Mouse (Mus musculus): ENCODE results near the gene Pnldc1.
A peak's percentile ranks its signal among the peaks of the same experiment; 100 is the strongest.
"Not testable (repeated sequence)": the region's sequence is repeated elsewhere in the genome, so short reads cannot be mapped to it uniquely, and the experiment has no call there.

Pnldc1 gene

DNA sequence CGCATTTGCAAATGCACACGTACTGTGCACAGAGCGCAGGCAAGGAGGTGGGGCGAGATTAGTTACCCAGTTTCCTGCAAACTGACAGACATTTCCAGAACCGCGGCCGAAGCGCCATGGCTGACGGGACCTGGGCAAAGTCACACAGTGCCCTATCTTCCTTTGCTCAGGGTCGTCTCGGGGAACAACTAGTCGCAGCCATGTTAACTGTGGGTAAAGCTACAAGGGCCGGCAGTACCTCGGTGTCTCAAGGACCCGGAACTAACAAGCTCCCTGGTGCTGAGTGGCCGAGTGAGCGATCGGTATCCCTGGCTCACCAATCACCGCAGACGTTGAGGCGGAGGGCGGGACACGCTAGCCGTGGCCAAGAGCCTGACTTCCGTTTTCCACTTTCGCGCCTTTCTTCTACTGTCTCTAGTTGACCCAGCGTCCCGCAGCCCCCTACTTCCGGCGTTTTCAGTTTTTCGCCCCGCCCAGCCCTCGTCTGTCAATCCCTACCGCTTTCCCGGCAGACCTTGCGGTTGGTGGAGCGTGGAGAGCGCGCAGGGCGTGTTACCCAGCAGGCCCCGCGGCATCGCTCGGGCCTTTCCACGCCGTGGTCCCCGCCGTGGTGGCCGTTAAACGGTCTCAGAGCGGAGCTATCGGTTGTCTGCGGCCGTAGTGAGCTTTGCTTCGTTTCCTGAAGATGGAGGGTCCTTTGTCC, 6.0 kb upstream of the Pnldc1 start, which contains the start of gene Mrpl18:
TSS of gene Mrpl18 (minus strand) at position 465 of the 703 bp plus-strand sequence.
- H3K27me3 ChIP-seq (ENCODE audit: insufficient read depth, low read length), result no peaks in the 10 kb centered on the region
- peaks cover 53% of the 10 kb centered on the region for H3K4me1 ChIP-seq (replicated peaks; ENCODE audit: low read depth, low read length)
- H3K9me3 ChIP-seq (ENCODE audit: low read length), result no peaks in the 10 kb centered on the region
- H3K4me3 ChIP-seq (replicated peaks; ENCODE audit: low read length), result peak within 1 kb of the TSS; percentile 98
- TF ChIP-seq NANOG (IDR thresholded peaks at IDR 0.05; ENCODE audit: borderline replicate concordance, low read length), result no peak
- TF ChIP-seq CTCF (conservative IDR thresholded peaks at IDR 0.05; ENCODE audit: low read length), result no peak
- no peak for TF ChIP-seq POU5F1 (IDR thresholded peaks at IDR 0.05; ENCODE audit: borderline replicate concordance, low read length)
- peaks cover 74% of the 10 kb centered on the region for H3K36me3 ChIP-seq (ENCODE audit: insufficient read depth, low read length)

DNA sequence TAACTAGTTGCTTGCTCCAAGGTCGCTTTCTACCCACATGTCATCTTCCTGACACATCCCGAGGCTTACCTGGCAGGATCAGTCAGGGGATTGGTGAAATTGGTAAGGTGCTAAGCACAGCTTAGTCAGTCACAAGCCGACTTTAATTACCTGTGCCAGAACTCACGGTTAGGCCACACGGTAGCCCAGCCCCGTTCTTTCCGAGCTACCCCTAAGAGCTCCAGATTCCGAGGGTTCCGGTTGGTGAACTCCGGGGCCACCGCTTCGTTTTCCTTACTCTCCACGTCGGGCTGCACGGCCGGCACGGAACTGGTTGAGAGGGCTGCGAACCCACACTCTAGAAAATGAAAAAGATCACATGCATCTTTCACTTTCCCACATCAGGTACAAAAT, 5.5 kb upstream of the Pnldc1 start, which contains the start of gene Tcp1:
TSS of gene Tcp1 (plus strand) at position 214 of the 393 bp plus-strand sequence.
- Histone ChIP-seq H3K36me3 (ENCODE audit: insufficient read depth, low read length) (peaks cover 74% of the 10 kb centered on the region), H3K4me1 (replicated peaks; ENCODE audit: low read depth, low read length) (peaks cover 58% of the 10 kb centered on the region)
- TF ChIP-seq NANOG (IDR thresholded peaks at IDR 0.05; ENCODE audit: borderline replicate concordance, low read length), result no peak
- TF ChIP-seq POU5F1 (IDR thresholded peaks at IDR 0.05; ENCODE audit: borderline replicate concordance, low read length), result no peak
- no peak for TF ChIP-seq CTCF (conservative IDR thresholded peaks at IDR 0.05; ENCODE audit: low read length)

DNA sequence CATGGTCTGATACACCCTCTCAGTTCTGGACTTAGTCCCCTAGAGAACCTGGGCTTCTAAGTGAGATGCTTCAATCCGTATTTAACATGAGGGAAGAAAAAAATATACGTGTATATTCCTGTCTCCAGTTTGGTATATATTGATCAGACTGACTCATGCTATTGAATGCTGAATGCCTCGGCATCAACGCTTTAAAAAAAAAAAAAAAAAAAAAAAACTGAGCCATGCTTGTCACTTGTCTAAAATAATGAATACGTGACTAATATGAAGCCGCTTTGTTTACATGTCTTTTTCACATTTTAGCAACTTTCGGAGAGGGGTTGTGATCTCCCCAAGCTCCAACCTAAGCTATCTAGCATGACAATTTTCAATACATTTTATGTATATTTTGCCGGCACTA, 361 bp upstream of the Pnldc1 start:
- Histone ChIP-seq H3K9me3 (ENCODE audit: low read length) (no peaks in the 10 kb centered on the region), H3K4me1 (replicated peaks; ENCODE audit: low read depth, low read length) (peaks cover 51% of the 10 kb centered on the region), H3K27me3 (ENCODE audit: insufficient read depth, low read length) (no peaks in the 10 kb centered on the region), H3K36me3 (ENCODE audit: insufficient read depth, low read length) (peaks cover 69% of the 10 kb centered on the region), H3K4me3 (replicated peaks; ENCODE audit: low read length) (peak overlapping the region; percentile 85)
- no peak for TF ChIP-seq NANOG (IDR thresholded peaks at IDR 0.05; ENCODE audit: borderline replicate concordance, low read length)
- TF ChIP-seq POU5F1 (IDR thresholded peaks at IDR 0.05; ENCODE audit: borderline replicate concordance, low read length), result no peak
- TF ChIP-seq CTCF (conservative IDR thresholded peaks at IDR 0.05; ENCODE audit: low read length), result no peak

More for the DNA sequence above, 5.5 kb upstream of the Pnldc1 start, which contains the start of gene Tcp1:
- no peaks in the 10 kb centered on the region for H3K27me3 ChIP-seq (ENCODE audit: insufficient read depth, low read length)
- H3K4me3 ChIP-seq (replicated peaks; ENCODE audit: low read length), result peak within 1 kb of the TSS; percentile 98
- H3K9me3 ChIP-seq (ENCODE audit: low read length), result no peaks in the 10 kb centered on the region

DNA sequence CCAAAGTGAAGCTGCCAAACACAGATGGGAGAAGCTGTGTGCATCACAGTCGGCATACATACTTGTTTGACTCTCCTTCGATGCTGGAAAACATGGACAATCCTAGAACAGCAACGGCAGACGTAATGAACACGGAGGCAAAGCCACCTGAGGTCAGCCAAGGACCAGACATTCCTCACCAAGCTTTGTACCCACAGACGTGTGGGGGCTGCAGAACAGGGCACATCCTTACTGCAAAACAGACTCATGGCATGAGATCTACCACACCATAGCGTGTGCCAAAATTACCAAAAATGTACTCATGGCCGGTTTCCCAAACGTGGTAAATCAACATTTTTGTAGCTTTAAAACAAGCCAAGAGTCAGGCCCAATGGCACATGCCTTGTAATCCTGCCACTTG, 3.6 kb downstream of the Pnldc1 start:
- Histone ChIP-seq H3K27me3 (ENCODE audit: insufficient read depth, low read length) (no peaks in the 10 kb centered on the region), H3K4me3 (replicated peaks; ENCODE audit: low read length) (no peak overlapping the region), H3K9me3 (ENCODE audit: low read length) (no peaks in the 10 kb centered on the region), H3K4me1 (replicated peaks; ENCODE audit: low read depth, low read length) (peaks cover 44% of the 10 kb centered on the region), H3K36me3 (ENCODE audit: insufficient read depth, low read length) (peaks cover 66% of the 10 kb centered on the region)
- TF ChIP-seq POU5F1 (IDR thresholded peaks at IDR 0.05; ENCODE audit: borderline replicate concordance, low read length) (no peak), NANOG (IDR thresholded peaks at IDR 0.05; ENCODE audit: borderline replicate concordance, low read length) (no peak), CTCF (conservative IDR thresholded peaks at IDR 0.05; ENCODE audit: low read length) (no peak)

DNA sequence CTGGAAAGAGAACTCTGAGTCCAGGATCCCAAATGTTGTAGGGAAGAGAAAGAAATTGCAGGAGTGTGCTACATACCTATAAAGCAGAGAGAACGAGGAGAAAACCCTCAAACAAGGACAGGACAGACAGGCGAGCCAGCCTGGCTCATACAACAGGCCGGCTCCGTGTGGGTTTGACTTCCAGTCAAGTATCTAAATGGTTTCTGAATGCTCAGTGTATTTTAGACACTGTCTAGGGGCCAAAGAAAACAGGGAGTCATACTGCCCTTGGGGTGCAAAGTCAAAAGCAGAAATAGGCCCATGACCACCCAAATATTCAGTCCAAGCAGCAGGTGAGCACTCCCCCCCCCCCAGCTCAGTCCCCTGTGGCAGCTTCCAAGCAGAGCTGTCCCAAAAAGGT, 4.2 kb downstream of the Pnldc1 start:
- H3K9me3 ChIP-seq (ENCODE audit: low read length), result no peaks in the 10 kb centered on the region
- H3K36me3 ChIP-seq (ENCODE audit: insufficient read depth, low read length), result peaks cover 66% of the 10 kb centered on the region
- H3K27me3 ChIP-seq (ENCODE audit: insufficient read depth, low read length), result no peaks in the 10 kb centered on the region
- TF ChIP-seq NANOG (IDR thresholded peaks at IDR 0.05; ENCODE audit: borderline replicate concordance, low read length) (no peak), POU5F1 (IDR thresholded peaks at IDR 0.05; ENCODE audit: borderline replicate concordance, low read length) (no peak), CTCF (conservative IDR thresholded peaks at IDR 0.05; ENCODE audit: low read length) (no peak)
- H3K4me1 ChIP-seq (replicated peaks; ENCODE audit: low read depth, low read length), result peaks cover 44% of the 10 kb centered on the region
- no peak overlapping the region for H3K4me3 ChIP-seq (replicated peaks; ENCODE audit: low read length)

DNA sequence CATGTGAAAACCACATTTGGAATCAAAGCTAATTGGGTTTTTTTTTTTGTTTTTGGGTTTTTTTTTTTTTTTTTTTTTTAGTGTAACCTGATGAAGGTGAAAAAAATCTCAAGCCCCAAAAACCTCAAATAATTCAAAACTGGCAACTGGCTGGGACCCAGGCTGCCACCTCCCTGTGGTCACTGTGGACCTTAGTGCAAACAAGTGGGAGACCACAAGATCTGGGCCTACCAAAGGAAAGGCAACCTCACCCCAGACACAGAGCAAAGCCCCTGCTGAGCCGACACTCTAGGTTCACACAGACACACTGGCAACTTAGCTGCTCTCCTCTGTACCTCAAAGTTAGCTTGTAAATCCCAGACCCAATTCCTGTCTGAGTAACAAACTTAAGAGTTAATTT, 5.7 kb downstream of the Pnldc1 start:
- Histone ChIP-seq H3K4me1 (replicated peaks; ENCODE audit: low read depth, low read length) (peaks cover 31% of the 10 kb centered on the region), H3K36me3 (ENCODE audit: insufficient read depth, low read length) (peaks cover 77% of the 10 kb centered on the region), H3K9me3 (ENCODE audit: low read length) (no peaks in the 10 kb centered on the region), H3K4me3 (replicated peaks; ENCODE audit: low read length) (no peak overlapping the region), H3K27me3 (ENCODE audit: insufficient read depth, low read length) (no peaks in the 10 kb centered on the region)
- no peak for TF ChIP-seq NANOG (IDR thresholded peaks at IDR 0.05; ENCODE audit: borderline replicate concordance, low read length)
- TF ChIP-seq POU5F1 (IDR thresholded peaks at IDR 0.05; ENCODE audit: borderline replicate concordance, low read length), result no peak
- TF ChIP-seq CTCF (conservative IDR thresholded peaks at IDR 0.05; ENCODE audit: low read length), result no peak

DNA sequence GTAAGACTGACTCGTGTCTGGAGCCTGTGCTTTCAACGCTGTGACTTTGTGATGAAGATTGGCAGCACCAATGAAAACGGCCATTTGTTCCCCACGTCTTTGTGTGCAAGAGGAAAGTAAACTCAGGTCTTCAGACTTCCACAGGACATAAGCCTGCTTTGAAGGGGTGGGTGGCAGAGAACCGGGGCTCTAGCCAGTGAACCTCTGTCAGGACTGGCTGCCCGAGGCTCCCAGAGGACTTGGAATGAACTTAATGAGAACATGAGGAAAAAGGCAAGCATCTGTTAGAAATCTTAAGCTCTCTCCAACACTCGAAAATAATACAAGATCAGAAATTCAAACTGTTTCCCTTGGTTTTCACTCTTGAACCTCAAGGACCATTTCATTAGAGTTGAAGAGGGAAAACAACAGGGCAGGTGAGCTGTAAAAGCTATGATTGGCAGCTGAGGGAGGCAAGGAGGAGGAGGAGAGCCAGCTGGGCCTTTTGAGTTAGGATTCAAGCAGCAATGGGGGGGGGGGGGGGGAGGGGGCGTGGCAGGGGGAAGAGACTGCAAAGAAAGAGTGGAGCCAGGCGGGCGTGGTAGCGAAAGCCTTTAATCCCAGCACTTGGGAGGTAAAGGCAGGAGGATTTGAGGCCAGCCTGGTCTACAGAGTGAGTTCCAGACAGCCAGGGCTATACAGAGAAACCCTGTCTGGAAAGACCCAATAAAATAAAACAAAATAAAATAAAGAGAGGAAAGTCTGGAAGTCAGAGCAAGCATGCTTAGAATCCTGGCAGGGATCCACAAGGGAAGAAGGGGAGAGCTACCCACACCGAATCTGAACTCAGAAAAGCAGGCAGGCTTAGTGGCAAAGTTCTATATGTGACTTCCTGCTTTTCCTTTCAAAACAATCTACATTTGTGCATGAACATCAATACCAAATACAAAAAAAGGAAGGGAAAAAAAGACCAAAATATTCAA, 6.4 kb downstream of the Pnldc1 start:
- Histone ChIP-seq H3K4me1 (replicated peaks; ENCODE audit: low read depth, low read length) (peaks cover 31% of the 10 kb centered on the region), H3K9me3 (ENCODE audit: low read length) (no peaks in the 10 kb centered on the region), H3K36me3 (ENCODE audit: insufficient read depth, low read length) (peaks cover 83% of the 10 kb centered on the region), H3K27me3 (ENCODE audit: insufficient read depth, low read length) (no peaks in the 10 kb centered on the region), H3K4me3 (replicated peaks; ENCODE audit: low read length) (no peak overlapping the region)
- TF ChIP-seq POU5F1 (IDR thresholded peaks at IDR 0.05; ENCODE audit: borderline replicate concordance, low read length) (no peak), CTCF (conservative IDR thresholded peaks at IDR 0.05; ENCODE audit: low read length) (no peak), NANOG (IDR thresholded peaks at IDR 0.05; ENCODE audit: borderline replicate concordance, low read length) (no peak)

DNA sequence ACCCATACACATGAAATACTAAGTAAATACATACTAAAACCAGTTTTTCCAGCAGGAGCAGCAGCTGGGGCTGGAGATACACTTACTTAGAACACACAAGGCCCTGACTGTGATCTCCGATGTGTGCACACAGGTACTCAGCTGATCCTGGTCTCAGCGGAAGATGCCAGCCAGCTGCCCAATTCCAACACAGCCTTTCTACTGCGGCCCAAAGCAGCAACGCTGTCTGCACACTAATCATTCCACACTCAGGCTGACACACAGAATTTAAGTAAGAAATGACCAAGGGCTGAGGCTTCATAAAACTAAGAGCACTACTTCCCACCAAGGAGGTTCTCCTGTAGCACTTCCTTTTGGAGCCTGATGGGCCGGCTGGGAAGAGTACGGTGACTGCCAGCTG, 7.7 kb downstream of the Pnldc1 start:
- H3K4me3 ChIP-seq (replicated peaks; ENCODE audit: low read length), result no peak overlapping the region
- peaks cover 33% of the 10 kb centered on the region for H3K4me1 ChIP-seq (replicated peaks; ENCODE audit: low read depth, low read length)
- TF ChIP-seq NANOG (IDR thresholded peaks at IDR 0.05; ENCODE audit: borderline replicate concordance, low read length) (no peak), POU5F1 (IDR thresholded peaks at IDR 0.05; ENCODE audit: borderline replicate concordance, low read length) (no peak), CTCF (conservative IDR thresholded peaks at IDR 0.05; ENCODE audit: low read length) (no peak)
- peaks cover 84% of the 10 kb centered on the region for H3K36me3 ChIP-seq (ENCODE audit: insufficient read depth, low read length)
- no peaks in the 10 kb centered on the region for H3K27me3 ChIP-seq (ENCODE audit: insufficient read depth, low read length)
- no peaks in the 10 kb centered on the region for H3K9me3 ChIP-seq (ENCODE audit: low read length)

DNA sequence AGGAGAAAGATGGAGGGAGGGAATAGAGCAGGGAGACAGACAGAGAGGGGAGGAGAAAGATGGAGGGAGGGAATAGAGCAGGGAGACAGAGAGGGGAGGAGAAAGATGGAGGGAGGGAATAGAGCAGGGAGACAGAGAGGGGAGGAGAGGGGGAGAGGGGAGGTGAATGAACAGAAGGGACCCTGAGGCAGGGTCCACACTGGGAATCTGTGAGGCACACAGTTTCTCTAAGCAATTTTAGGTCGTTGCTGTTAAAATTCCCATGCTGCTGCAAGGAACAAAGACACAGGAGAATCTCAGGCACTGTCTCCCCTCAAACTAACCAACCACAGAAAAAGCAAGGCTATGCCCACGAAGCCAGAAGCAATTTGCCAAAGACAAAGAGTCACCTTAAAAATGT, 11.4 kb downstream of the Pnldc1 start:
- not testable (repeated sequence) for H3K27me3 ChIP-seq (ENCODE audit: insufficient read depth, low read length); H3K4me3 ChIP-seq (replicated peaks; ENCODE audit: low read length); H3K9me3 ChIP-seq (ENCODE audit: low read length)
- Histone ChIP-seq H3K36me3 (ENCODE audit: insufficient read depth, low read length) (peaks cover 93% of the 10 kb centered on the region), H3K4me1 (replicated peaks; ENCODE audit: low read depth, low read length) (peaks cover 34% of the 10 kb centered on the region)

All from E14TG2a.4 (cell line).